8 mouse cellular contexts compared by ENCODE assay signal in the genomic region with DNA sequence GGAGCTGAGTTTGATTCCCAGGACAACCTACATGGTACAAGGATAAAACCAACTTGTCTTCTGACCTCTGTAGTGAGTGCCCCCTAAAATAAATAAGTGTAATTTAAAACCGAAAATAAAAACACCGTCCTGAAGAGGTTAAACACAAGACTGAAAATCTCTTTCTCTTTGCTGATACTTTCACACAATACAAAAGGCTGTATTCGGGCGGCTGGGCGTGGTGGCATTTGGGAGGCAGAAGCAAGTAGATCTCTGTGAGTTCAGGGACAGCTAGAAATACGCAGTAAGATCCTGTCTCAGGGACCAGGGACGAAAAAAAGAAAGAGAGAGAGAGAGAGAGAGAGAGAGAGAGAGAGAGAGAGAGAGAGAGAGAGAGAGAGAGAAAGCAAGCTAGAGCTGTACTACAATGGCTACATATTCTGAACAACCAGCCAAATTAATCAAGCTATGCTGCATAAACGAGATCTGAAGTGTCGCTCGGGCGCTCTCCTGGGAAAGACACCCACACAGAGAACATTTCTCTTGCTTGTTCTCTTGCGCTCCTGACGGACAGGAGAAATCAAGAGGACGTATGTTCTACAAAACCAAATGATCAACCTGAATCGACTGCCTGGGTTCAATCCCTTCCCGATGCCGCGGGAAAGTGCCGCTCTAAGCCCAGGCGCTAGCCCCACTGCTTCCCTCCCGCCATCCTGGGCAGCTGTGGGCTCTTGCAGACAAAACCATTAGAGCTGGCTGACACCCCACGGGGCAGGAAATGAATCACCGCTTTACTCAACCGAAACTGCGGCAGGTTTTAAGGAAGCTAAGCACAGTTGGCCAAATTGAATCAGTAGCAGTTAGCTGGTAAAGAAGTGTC. TPM values are rescaled to one million over a fixed set of nuclear protein-coding genes. Genes with fewer than 3 reads are reported as not detected.
A peak's percentile ranks its signal among the peaks of the same experiment; 100 is the strongest.
DNase-seq lines count a peak whose midpoint lies in the region; ATAC-seq lines count a peak whose summit lies in the region.

No protein-coding gene starts in this region.

- H3K4me3 ChIP-seq in hindbrain, embryonic 14.5 days (replicated peaks; ENCODE audit: low read length), result peak overlapping the region; percentile 24

- H3K4me1 ChIP-seq in hindbrain, embryonic 14.5 days (replicated peaks; ENCODE audit: control insufficient read depth, insufficient read depth, low read length), result peaks cover 36% of the 10 kb centered on the region

- 7% methylated on average over 25 of the region's 25 CpGs for WGBS in hindbrain, embryonic 14.5 days

- peak overlapping the region; percentile 76 for H3K27ac ChIP-seq in hindbrain, embryonic 14.5 days

- H3K36me3 ChIP-seq in hindbrain, embryonic 14.5 days (replicated peaks; ENCODE audit: control insufficient read depth, insufficient read depth), result no peaks in the 10 kb centered on the region

- no peaks in the 10 kb centered on the region for H3K9me3 ChIP-seq in hindbrain, embryonic 14.5 days (ENCODE audit: control insufficient read depth, low read length)

- DNase-seq in NIH3T3 (ENCODE audit: low read depth), result peak; percentile 87
- peak; percentile 75 to 76 for DNase-seq in cerebellum, postnatal 10 days
- DNase-seq in frontal cortex, postnatal 36 days (ENCODE audit: low spot score in 2 of 2), result peak; percentile 63 to 65
- peak; percentile 70 for DNase-seq in hindbrain, embryonic 14.5 days (ENCODE audit: low spot score)
- peak; percentile 40 to 50 for DNase-seq in layer of hippocampus, postnatal 36 days
- DNase-seq in lung, postnatal 4 days, result peak; percentile 81 to 82
- DNase-seq in right cerebral cortex, postnatal 10 days (ENCODE audit: low spot score in 2 of 2), result peak; percentile 63 to 69
- DNase-seq in urinary bladder, postnatal 25 days (ENCODE audit: low spot score), result peak; percentile 56

- H3K27me3 ChIP-seq in hindbrain, embryonic 14.5 days (ENCODE audit: control insufficient read depth, insufficient read depth, low read length), result no peaks in the 10 kb centered on the region

- ATAC-seq in hindbrain, embryonic 14.5 days (ENCODE audit: low FRiP score), result peak; percentile 77; the same call in 1 of the 2 replicates

- H3K4me2 ChIP-seq in hindbrain, embryonic 14.5 days (replicated peaks), result peak overlapping the region; percentile 59

- H3K9ac ChIP-seq in hindbrain, embryonic 14.5 days, result peak overlapping the region; percentile 53

RNA-seq across cellular contexts. Expression of a gene that starts 35.3 kb away (rescaled TPM):
- polyA plus RNA-seq in hindbrain, embryonic 14.5 days (2014; fragmentation: Nextera tagmentation; extraction: Ambion mirVana), result 6.6 and 8.0 TPM in 2 replicates
- 1 to 10 TPM; 8.3 to 9.8 TPM for total RNA-seq in layer of hippocampus, postnatal 36 days (2021)

Comparison
In these comparisons a context has a peak if more than half of its experiments do, and no peak if none do; other contexts are left out.
1. Peak in every context shown above with its lines: DNase-seq, ATAC-seq, H3K4me3 ChIP-seq and H3K27ac ChIP-seq.